Mouse (Mus musculus): ENCODE measurements around the gene Mical3.

DNA sequence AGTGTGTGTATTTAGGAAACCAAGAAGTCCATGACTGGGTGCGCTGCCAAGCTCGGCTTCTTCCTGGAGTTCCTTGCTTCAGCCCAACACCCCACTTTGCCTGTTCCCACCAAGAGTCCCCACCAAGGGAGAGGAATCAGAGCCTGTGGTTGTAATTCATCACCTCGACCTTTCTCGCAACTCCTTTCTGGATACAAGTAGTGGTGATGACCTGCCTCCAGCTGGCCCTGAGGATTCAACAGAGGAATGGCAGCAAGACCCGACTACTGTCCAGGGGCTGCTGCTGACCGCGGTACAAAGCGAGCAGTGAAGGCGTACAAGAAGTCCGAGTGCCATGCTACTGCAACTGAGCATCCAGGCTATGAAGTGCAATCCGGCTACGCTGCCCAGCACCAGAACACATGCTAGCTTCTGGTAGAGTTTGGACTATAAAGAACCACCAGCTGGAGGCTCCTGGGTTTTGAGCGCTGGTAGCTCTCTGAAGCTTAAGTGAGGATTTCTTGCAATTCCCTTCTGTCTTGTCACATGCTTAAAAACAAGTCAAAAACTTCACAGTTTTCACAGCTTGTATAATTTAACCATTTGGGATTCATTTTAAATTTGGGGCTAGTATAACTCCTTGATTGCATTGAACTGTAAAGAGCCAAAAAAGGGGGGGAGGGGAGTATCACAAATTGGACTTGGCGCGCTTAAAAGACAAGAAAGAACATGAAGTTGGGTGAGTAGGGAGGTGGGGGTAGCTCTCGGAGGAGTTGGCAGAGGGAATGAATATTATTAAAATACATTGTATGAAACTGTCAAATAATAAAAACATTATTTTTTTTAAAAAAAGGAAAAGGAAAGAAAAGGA, 23.9 kb upstream of the Mical3 start:
- TF ChIP-seq CTCF (IDR thresholded peaks at IDR 0.05; ENCODE audit: low read depth, low read length) (no peak), POLR2A (IDR thresholded peaks at IDR 0.05; ENCODE audit: extremely low read depth, insufficient read depth, low read length) (no peak)

Data from liver, adult 2 months (tissue).